Comparison of ENCODE assay signal across 23 mouse cellular contexts in genomic region chr17:11788270-11788936, GRCm38 (mm10).
"Had no signal": no experiment of that assay in that cellular context is flagged by ENCODE, and none has a peak within 500 bp of the region (broad histone marks: within the 10 kb centered on the region; RNA-seq: fewer than 3 reads in every experiment).

No protein-coding gene starts in this region.

- H3K27ac ChIP-seq: kidney, postnatal 0 days; layer of hippocampus, adult 2 months; left cerebral cortex, adult 2 months; limb, embryonic 12.5 days; limb, embryonic 15.5 days; liver, embryonic 15.5 days; midbrain, embryonic 10.5 days; midbrain, embryonic 13.5 days; neural tube, embryonic 13.5 days; stomach, embryonic 15.5 days had no signal

- H3K9ac ChIP-seq: limb, embryonic 12.5 days; limb, embryonic 15.5 days; liver, embryonic 15.5 days; midbrain, embryonic 13.5 days; neural tube, embryonic 13.5 days; stomach, embryonic 15.5 days had no signal

- H3K4me3 ChIP-seq: layer of hippocampus, adult 2 months; left cerebral cortex, adult 2 months; limb, embryonic 12.5 days; limb, embryonic 15.5 days; liver, embryonic 15.5 days; midbrain, embryonic 10.5 days; midbrain, embryonic 13.5 days; myocyte; neural tube, embryonic 13.5 days; stomach, embryonic 15.5 days had no signal

- H3K9me3 ChIP-seq: limb, embryonic 12.5 days; limb, embryonic 15.5 days; liver, embryonic 15.5 days; midbrain, embryonic 10.5 days; midbrain, embryonic 13.5 days; neural tube, embryonic 13.5 days; stomach, embryonic 15.5 days had no signal

- ATAC-seq: midbrain, embryonic 13.5 days; midbrain, embryonic 16.5 days had no signal

- H3K27me3 ChIP-seq: limb, embryonic 12.5 days; limb, embryonic 15.5 days; liver, embryonic 15.5 days; midbrain, embryonic 13.5 days; neural tube, embryonic 13.5 days; stomach, embryonic 15.5 days had no signal

- H3K36me3 ChIP-seq: limb, embryonic 12.5 days; limb, embryonic 15.5 days; liver, embryonic 15.5 days; midbrain, embryonic 10.5 days; midbrain, embryonic 13.5 days; neural tube, embryonic 13.5 days; stomach, embryonic 15.5 days had no signal

- DNase-seq: kidney, adult 2 months; kidney, postnatal 25 days; layer of hippocampus, adult 9-11 months; left cerebral cortex, postnatal 4 days; lung, adult 2 months; lung, postnatal 14 days; lung, postnatal 4 days; retina, postnatal 1 day; right cerebral cortex, postnatal 25 days; spleen, adult 18-20 months; thymus, postnatal 25 days had no signal

- H3K4me1 ChIP-seq: limb, embryonic 12.5 days; limb, embryonic 15.5 days; liver, embryonic 15.5 days; stomach, embryonic 15.5 days had no signal

- H3K4me2 ChIP-seq: limb, embryonic 12.5 days; limb, embryonic 15.5 days; liver, embryonic 15.5 days; midbrain, embryonic 13.5 days; neural tube, embryonic 13.5 days; stomach, embryonic 15.5 days had no signal
